Mouse (Mus musculus): ENCODE data around the gene Spaca7. TPM values are rescaled to one million over a fixed set of nuclear protein-coding genes. Genes with fewer than 3 reads are reported as not detected.
"Not testable (repeated sequence)": the region's sequence is repeated elsewhere in the genome, so short reads cannot be mapped to it uniquely, and the experiment has no call there.

Gene Spaca7
- polyA plus RNA-seq, 1 experiment from 2014 or later: not detected

DNA sequence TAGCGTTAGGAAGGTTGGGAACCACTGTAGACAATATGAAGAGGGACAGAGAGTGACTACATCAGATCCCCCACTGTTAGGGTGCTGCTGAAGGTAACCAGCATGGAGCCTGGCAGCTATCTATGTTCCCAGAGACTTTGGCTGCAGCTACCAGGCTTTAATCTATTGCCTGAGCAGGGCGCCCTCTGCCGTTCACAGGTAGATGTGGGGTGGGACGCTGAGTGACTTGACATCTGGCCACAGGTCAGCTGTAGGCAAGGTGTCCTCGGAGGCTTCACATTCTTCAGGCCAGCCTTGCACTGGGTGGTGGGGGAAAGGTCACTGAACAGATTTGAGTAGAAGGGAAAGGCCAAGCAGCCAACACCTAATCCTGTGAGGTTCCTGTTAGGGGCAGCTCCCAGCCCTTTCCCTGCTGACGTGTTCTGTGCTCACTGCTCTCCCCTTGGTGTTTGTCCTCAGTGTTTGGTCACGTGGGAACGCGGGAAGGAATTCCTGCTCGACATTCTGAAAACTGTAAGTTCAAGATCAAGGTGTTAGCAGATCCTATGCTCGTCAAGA lies 11.3 kb upstream of the Spaca7 start:
- peaks cover under 1% of the 10 kb centered on the region; the same call in 1 of the 2 replicates for H3K4me1 ChIP-seq
- no peak overlapping the region for H3K4me3 ChIP-seq
- WGBS: 18% methylated on average over 11 of the region's 11 CpGs
- no peak overlapping the region for H3K27ac ChIP-seq
- no peaks in the 10 kb centered on the region for H3K36me3 ChIP-seq
- H3K9me3 ChIP-seq (replicated peaks): no peaks in the 10 kb centered on the region
- H3K27me3 ChIP-seq (ENCODE audit: low read depth, poor library complexity, severe bottlenecking): peaks cover 89% of the 10 kb centered on the region
- peak; percentile 82 for DNase-seq (ENCODE audit: low spot score)

- Histone ChIP-seq H3K9me3 (replicated peaks) (no peaks in the 10 kb centered on the region), H3K4me3 (no peak overlapping the region), H3K36me3 (no peaks in the 10 kb centered on the region), H3K27ac (no peak overlapping the region), H3K27me3 (ENCODE audit: low read depth, poor library complexity, severe bottlenecking) (peaks cover 79% of the 10 kb centered on the region), H3K4me1 (no peaks in the 10 kb centered on the region)
- DNase-seq (ENCODE audit: low spot score): no peak
- 9% methylated on average over 4 of the region's 4 CpGs for WGBS
These were observed 8.5 kb upstream of the Spaca7 start for GRCm38 (mm10) chr8:12564307-12564706.

GRCm38 (mm10) chr8:12565488-12565887 lies 7.3 kb upstream of the Spaca7 start:
- no peak overlapping the region for H3K4me3 ChIP-seq
- no peak for DNase-seq (ENCODE audit: low spot score)
- H3K9me3 ChIP-seq (replicated peaks): no peaks in the 10 kb centered on the region
- no peaks in the 10 kb centered on the region for H3K36me3 ChIP-seq
- no peaks in the 10 kb centered on the region for H3K4me1 ChIP-seq
- H3K27ac ChIP-seq: no peak overlapping the region
- H3K27me3 ChIP-seq (ENCODE audit: low read depth, poor library complexity, severe bottlenecking): peaks cover 67% of the 10 kb centered on the region
- WGBS: 67% methylated on average over 10 of the region's 10 CpGs

DNA sequence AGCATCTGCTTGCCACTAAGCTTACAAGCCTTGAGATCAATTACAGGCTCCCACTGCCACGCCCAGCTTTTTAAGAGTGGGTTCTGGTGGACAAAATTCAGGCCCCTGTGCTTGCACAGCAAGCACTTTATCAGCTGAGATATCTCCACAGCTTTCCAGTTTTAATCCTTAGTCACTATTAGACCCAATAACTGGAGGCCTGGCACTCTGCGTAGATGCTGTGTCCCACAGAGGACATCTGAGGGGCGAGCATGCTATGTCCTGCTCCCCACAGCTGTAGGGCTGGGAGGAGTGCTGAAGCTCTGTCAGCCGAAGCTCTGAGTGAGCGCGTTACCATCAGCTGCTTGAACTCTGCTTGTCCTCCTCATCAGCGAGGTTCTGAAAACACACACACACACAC lies 6.3 kb upstream of the Spaca7 start:
- Histone ChIP-seq H3K27me3 (ENCODE audit: low read depth, poor library complexity, severe bottlenecking) (peaks cover 57% of the 10 kb centered on the region), H3K9me3 (replicated peaks) (no peaks in the 10 kb centered on the region), H3K27ac (no peak overlapping the region), H3K4me1 (no peaks in the 10 kb centered on the region), H3K36me3 (no peaks in the 10 kb centered on the region), H3K4me3 (no peak overlapping the region)
- DNase-seq (ENCODE audit: low spot score): no peak
- WGBS: 63% methylated on average over 7 of the region's 7 CpGs

DNA sequence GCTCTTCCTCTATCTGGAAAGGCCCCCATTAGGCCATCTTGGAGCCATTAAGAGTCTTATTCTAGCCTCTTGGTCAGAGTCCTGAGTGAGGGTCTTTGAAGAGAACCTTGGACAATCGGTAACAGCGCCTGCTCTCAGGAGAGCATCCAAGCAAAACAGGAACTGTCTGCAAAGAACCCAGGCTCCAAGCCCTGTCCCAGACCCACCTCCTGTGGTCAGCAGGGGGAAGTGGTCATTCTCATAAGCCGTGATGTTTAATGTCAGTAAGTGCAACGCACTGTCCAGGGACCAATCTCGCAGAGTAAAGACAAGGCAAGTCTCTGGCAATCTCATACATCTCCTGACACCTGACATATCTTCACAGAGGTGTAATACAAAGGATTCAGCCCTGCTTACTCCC lies 3.2 kb downstream of the Spaca7 start:
- Histone ChIP-seq H3K4me1 (peaks cover 6% of the 10 kb centered on the region; the same call in 1 of the 2 replicates), H3K4me3 (no peak overlapping the region), H3K27me3 (ENCODE audit: low read depth, poor library complexity, severe bottlenecking) (peaks cover 31% of the 10 kb centered on the region; the same call in 1 of the 2 replicates), H3K9me3 (replicated peaks) (no peaks in the 10 kb centered on the region), H3K27ac (no peak overlapping the region), H3K36me3 (no peaks in the 10 kb centered on the region)
- 83% methylated on average over 5 of the region's 5 CpGs for WGBS
- no peak for DNase-seq (ENCODE audit: low spot score)

DNA sequence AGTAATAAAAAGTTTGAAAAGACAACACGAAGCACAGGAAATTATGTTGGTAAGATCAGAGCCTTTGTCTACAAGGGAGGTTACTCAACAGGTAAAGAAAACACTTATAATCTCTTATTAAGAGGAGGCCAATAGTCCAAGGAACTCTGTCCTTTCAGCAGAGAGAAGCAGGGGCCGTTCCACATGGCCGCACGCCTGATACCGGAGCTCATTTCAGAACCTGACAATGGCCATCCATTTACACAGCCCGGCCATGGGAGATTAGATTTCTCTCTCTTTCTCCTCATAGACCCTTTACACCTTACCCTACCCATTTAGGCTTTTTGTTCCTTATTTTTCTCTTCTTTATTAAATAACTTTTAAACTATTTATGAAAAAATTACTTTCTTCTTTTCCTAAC lies 3.9 kb downstream of the Spaca7 start:
- Histone ChIP-seq H3K36me3 (no peaks in the 10 kb centered on the region), H3K27ac (no peak overlapping the region), H3K4me1 (peaks cover 6% of the 10 kb centered on the region; the same call in 1 of the 2 replicates), H3K27me3 (ENCODE audit: low read depth, poor library complexity, severe bottlenecking) (peaks cover 31% of the 10 kb centered on the region; the same call in 1 of the 2 replicates), H3K9me3 (replicated peaks) (no peaks in the 10 kb centered on the region), H3K4me3 (no peak overlapping the region)
- DNase-seq (ENCODE audit: low spot score): no peak
- 86% methylated on average over 6 of the region's 6 CpGs for WGBS

DNA sequence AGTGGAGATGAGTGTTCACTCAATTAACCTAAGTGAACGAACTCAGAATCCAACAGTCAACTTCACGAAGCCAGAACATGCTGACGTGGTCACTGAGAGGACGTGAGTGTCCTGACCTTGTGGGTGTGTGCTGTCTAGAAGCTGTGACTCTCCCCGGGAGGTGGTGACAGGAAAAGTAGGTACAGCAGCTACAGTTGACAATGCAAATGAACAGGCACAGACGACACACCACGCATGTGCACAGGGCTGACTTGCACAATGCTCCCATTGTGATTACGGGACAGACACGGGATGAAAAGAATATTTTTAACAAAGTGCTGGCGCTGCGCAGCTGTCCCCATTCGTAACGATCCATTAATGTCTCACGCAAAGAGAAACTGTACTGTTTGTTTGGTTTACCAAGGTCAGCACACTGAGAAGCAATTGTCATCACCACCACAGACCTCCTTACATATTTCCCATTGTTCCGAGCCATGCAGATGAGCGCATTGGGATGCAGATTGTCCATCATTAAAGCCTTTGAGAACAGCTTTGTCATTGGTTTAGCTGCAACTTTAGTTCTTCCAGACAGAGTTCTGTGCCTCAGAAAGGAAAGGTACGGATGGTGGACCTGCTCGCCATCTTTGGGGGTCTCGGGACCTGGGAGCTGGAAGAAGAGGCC lies 6.6 kb downstream of the Spaca7 start:
- H3K36me3 ChIP-seq; H3K9me3 ChIP-seq (replicated peaks); H3K4me3 ChIP-seq; DNase-seq (ENCODE audit: low spot score); H3K4me1 ChIP-seq; H3K27ac ChIP-seq: not testable (repeated sequence)
- peaks cover 12% of the 10 kb centered on the region; the same call in 1 of the 2 replicates for H3K27me3 ChIP-seq (ENCODE audit: low read depth, poor library complexity, severe bottlenecking)
- WGBS: 90% methylated on average over 19 of the region's 19 CpGs

- Histone ChIP-seq H3K4me3 (no peak overlapping the region), H3K27me3 (ENCODE audit: low read depth, poor library complexity, severe bottlenecking) (peaks cover 4% of the 10 kb centered on the region; the same call in 1 of the 2 replicates), H3K27ac (no peak overlapping the region), H3K4me1 (no peaks in the 10 kb centered on the region), H3K36me3 (no peaks in the 10 kb centered on the region), H3K9me3 (replicated peaks) (no peaks in the 10 kb centered on the region)
- WGBS: 91% methylated on average over 5 of the region's 5 CpGs
- DNase-seq (ENCODE audit: low spot score): no peak
These were observed 11.0 kb downstream of the Spaca7 start for GRCm38 (mm10) chr8:12583785-12584184.

- WGBS: 28% methylated on average over 6 of the region's 6 CpGs
- Histone ChIP-seq H3K27me3 (ENCODE audit: low read depth, poor library complexity, severe bottlenecking) (0 out of 2 replicates have a peak, but pooled peaks cover 9% of the 10 kb centered on the region), H3K27ac (no peak overlapping the region), H3K9me3 (replicated peaks) (no peaks in the 10 kb centered on the region), H3K36me3 (no peaks in the 10 kb centered on the region), H3K4me1 (no peaks in the 10 kb centered on the region), H3K4me3 (no peak overlapping the region)
- DNase-seq (ENCODE audit: low spot score): peak; percentile 85
These were observed 34.4 kb downstream of the Spaca7 start for GRCm38 (mm10) chr8:12607223-12607622.

DNA sequence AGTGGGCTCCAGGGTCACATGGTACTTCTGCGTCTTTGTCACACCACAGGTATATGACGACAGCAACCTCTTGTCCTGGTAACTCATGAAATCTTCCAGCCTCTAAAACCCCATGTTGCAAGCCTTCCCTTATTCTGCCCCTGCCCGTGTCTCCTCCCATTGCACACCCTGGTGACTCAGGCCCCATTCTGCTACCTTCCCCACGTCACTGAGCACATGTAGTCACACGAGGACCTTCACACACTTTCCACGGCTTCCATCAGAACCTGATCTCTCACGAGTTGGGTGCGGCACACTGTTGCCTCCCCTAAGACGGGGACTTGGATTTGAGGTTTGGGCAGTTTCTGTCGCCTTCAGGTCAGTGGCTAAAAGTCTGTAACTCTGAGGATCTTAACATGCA lies 36.0 kb downstream of the Spaca7 start:
- H3K27me3 ChIP-seq (ENCODE audit: low read depth, poor library complexity, severe bottlenecking): 0 out of 2 replicates have a peak, but pooled peaks cover 5% of the 10 kb centered on the region
- 82% methylated on average over 10 of the region's 10 CpGs for WGBS
- H3K4me1 ChIP-seq: no peaks in the 10 kb centered on the region
- H3K4me3 ChIP-seq: no peak overlapping the region
- peaks cover 7% of the 10 kb centered on the region for H3K36me3 ChIP-seq
- no peaks in the 10 kb centered on the region for H3K9me3 ChIP-seq (replicated peaks)
- no peak overlapping the region for H3K27ac ChIP-seq
- no peak for DNase-seq (ENCODE audit: low spot score)

- 80% methylated on average over 12 of the region's 12 CpGs for WGBS
- Histone ChIP-seq H3K36me3 (peaks cover 14% of the 10 kb centered on the region), H3K9me3 (replicated peaks) (no peaks in the 10 kb centered on the region), H3K4me1 (no peaks in the 10 kb centered on the region), H3K4me3 (no peak overlapping the region), H3K27ac (no peak overlapping the region), H3K27me3 (ENCODE audit: low read depth, poor library complexity, severe bottlenecking) (no peaks in the 10 kb centered on the region)
- no peak for DNase-seq (ENCODE audit: low spot score)
These were observed 37.1 kb downstream of the Spaca7 start for GRCm38 (mm10) chr8:12609752-12610449.

GRCm38 (mm10) chr8:12613201-12613600 lies 40.4 kb downstream of the Spaca7 start:
- H3K4me1 ChIP-seq: no peaks in the 10 kb centered on the region
- no peak overlapping the region for H3K27ac ChIP-seq
- H3K27me3 ChIP-seq (ENCODE audit: low read depth, poor library complexity, severe bottlenecking): no peaks in the 10 kb centered on the region
- WGBS: 91% methylated on average over 7 of the region's 7 CpGs
- peaks cover 36% of the 10 kb centered on the region for H3K36me3 ChIP-seq
- no peak overlapping the region for H3K4me3 ChIP-seq
- DNase-seq (ENCODE audit: low spot score): no peak
- H3K9me3 ChIP-seq (replicated peaks): no peaks in the 10 kb centered on the region

DNA sequence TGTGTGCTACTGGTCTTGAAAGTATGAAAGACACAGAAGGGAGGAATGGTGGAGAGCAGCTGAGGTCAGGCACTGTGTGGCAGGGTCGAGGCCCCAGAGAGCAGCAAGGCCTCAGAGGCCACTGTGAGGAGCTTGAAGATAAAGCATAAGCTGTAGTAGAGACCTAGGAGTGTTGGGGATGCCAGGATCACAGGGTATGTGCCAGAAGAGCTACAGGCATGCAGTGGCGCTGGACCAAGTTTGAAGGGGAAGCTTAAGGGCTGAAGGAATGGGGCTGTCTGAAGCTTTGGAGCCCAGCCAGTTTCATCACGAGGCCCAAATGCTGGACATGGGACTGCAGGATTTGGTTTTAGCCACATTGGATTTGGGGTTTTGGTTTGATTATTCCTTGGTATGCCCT lies 44.5 kb downstream of the Spaca7 start:
- not testable (repeated sequence) for H3K9me3 ChIP-seq (replicated peaks); H3K4me3 ChIP-seq; DNase-seq (ENCODE audit: low spot score); H3K27me3 ChIP-seq (ENCODE audit: low read depth, poor library complexity, severe bottlenecking); H3K27ac ChIP-seq; H3K4me1 ChIP-seq
- WGBS: 91% methylated on average over 3 of the region's 3 CpGs
- H3K36me3 ChIP-seq: peaks cover 70% of the 10 kb centered on the region

Data from limb, embryonic 10.5 days (tissue).